Mouse (Mus musculus): Measurements from ENCODE around the gene Art3.

- TF ChIP-seq CTCF (IDR thresholded peaks at IDR 0.05; ENCODE audit: control insufficient read depth, insufficient read depth, insufficient replicate concordance, low read depth, low read length) (no peak), POLR2A (IDR thresholded peaks at IDR 0.05; ENCODE audit: control insufficient read depth, low read depth, low read length) (no peak)
Measured at GRCm38 (mm10) chr5:92381550-92382348, 50.1 kb downstream of the Art3 start.

Measured in testis, adult 2 months (tissue).